Mouse (Mus musculus): ENCODE measurements around the gene Acads. TPM values are rescaled to one million over a fixed set of nuclear protein-coding genes. Genes with fewer than 3 reads are reported as not detected.

Gene Acads
- polyA plus RNA-seq, 1 experiment from 2014 or later, result 47.8 TPM

GRCm38 (mm10) chr5:115068671-115069421, 50.3 kb downstream of the Acads start:
- H3K9me3 ChIP-seq (replicated peaks), result no peaks in the 10 kb centered on the region
- no peak for ATAC-seq (ENCODE audit: insufficient number of reproducible peaks, low FRiP score, low TSS enrichment, low read depth)
- H3K4me3 ChIP-seq (replicated peaks), result no peak overlapping the region
- peaks cover 18% of the 10 kb centered on the region for H3K4me1 ChIP-seq
- 0 out of 2 replicates have a peak, but pooled peaks cover 4% of the 10 kb centered on the region for H3K36me3 ChIP-seq
- no peaks in the 10 kb centered on the region for H3K27me3 ChIP-seq
- H3K9ac ChIP-seq, result no peak overlapping the region
- H3K4me2 ChIP-seq (replicated peaks), result no peak overlapping the region
- WGBS, result 92% methylated on average over 11 of the region's 11 CpGs
- no peak overlapping the region for H3K27ac ChIP-seq (replicated peaks)

GRCm38 (mm10) chr5:115066245-115066644, 52.9 kb downstream of the Acads start:
- H3K4me3 ChIP-seq (replicated peaks), result no peak overlapping the region
- no peak overlapping the region for H3K4me2 ChIP-seq (replicated peaks)
- H3K9ac ChIP-seq, result no peak overlapping the region
- no peak overlapping the region for H3K27ac ChIP-seq (replicated peaks)
- WGBS, result 79% methylated on average over 4 of the region's 4 CpGs
- H3K9me3 ChIP-seq (replicated peaks), result no peaks in the 10 kb centered on the region
- no peaks in the 10 kb centered on the region for H3K27me3 ChIP-seq
- peaks cover 5% of the 10 kb centered on the region for H3K4me1 ChIP-seq
- peaks cover 13% of the 10 kb centered on the region; the same call in 1 of the 2 replicates for H3K36me3 ChIP-seq
- no peak for ATAC-seq (ENCODE audit: insufficient number of reproducible peaks, low FRiP score, low TSS enrichment, low read depth)

GRCm38 (mm10) chr5:115063391-115063790, 55.8 kb downstream of the Acads start:
- Histone ChIP-seq H3K9ac (no peak overlapping the region), H3K4me3 (replicated peaks) (no peak overlapping the region), H3K9me3 (replicated peaks) (no peaks in the 10 kb centered on the region), H3K36me3 (peaks cover 13% of the 10 kb centered on the region; the same call in 1 of the 2 replicates), H3K4me1 (0 out of 2 replicates have a peak, but pooled peaks cover 6% of the 10 kb centered on the region), H3K27me3 (no peaks in the 10 kb centered on the region), H3K27ac (replicated peaks) (no peak overlapping the region), H3K4me2 (replicated peaks) (no peak overlapping the region)
- 88% methylated on average over 7 of the region's 7 CpGs for WGBS
- ATAC-seq (ENCODE audit: insufficient number of reproducible peaks, low FRiP score, low TSS enrichment, low read depth), result no peak

- ATAC-seq (ENCODE audit: insufficient number of reproducible peaks, low FRiP score, low TSS enrichment, low read depth), result no peak
- peaks cover 13% of the 10 kb centered on the region; the same call in 1 of the 2 replicates for H3K36me3 ChIP-seq
- no peaks in the 10 kb centered on the region for H3K9me3 ChIP-seq (replicated peaks)
- no peak overlapping the region for H3K4me3 ChIP-seq (replicated peaks)
- 0 out of 2 replicates have a peak, but pooled peaks cover 3% of the 10 kb centered on the region for H3K4me1 ChIP-seq
- H3K27me3 ChIP-seq, result no peaks in the 10 kb centered on the region
- no peak overlapping the region for H3K27ac ChIP-seq (replicated peaks)
- no peak overlapping the region for H3K9ac ChIP-seq
- no peak overlapping the region for H3K4me2 ChIP-seq (replicated peaks)
- WGBS, result 59% methylated on average over 1 of the region's 1 CpGs
These were observed 56.6 kb downstream of the Acads start for GRCm38 (mm10) chr5:115062566-115062965.

GRCm38 (mm10) chr5:115060977-115061376, 58.2 kb downstream of the Acads start:
- 91% methylated on average over 3 of the region's 3 CpGs for WGBS
- no peaks in the 10 kb centered on the region for H3K27me3 ChIP-seq
- no peak overlapping the region for H3K4me2 ChIP-seq (replicated peaks)
- H3K9ac ChIP-seq, result no peak overlapping the region
- H3K4me3 ChIP-seq (replicated peaks), result no peak overlapping the region
- no peaks in the 10 kb centered on the region for H3K9me3 ChIP-seq (replicated peaks)
- no peak overlapping the region for H3K27ac ChIP-seq (replicated peaks)
- H3K36me3 ChIP-seq, result peaks cover 13% of the 10 kb centered on the region; the same call in 1 of the 2 replicates
- ATAC-seq (ENCODE audit: insufficient number of reproducible peaks, low FRiP score, low TSS enrichment, low read depth), result no peak
- 0 out of 2 replicates have a peak, but pooled peaks cover 3% of the 10 kb centered on the region for H3K4me1 ChIP-seq

Other genes starting within 250 kb of the Acads start
- 4.8 and 6.5 TPM in 2 replicates for gene Oasl2, start 222.4 kb downstream of the Acads start, polyA plus RNA-seq (2015; fragmentation: Nextera tagmentation; extraction: Ambion mirVana)
- gene Oasl1, start 196.1 kb downstream of the Acads start, polyA plus RNA-seq (2015; fragmentation: Nextera tagmentation; extraction: Ambion mirVana), result 0.45 and 0.89 TPM in 2 replicates
- gene 2210016L21Rik, start 177.2 kb downstream of the Acads start, polyA plus RNA-seq (2015; fragmentation: Nextera tagmentation; extraction: Ambion mirVana), result 61.8 and 69.0 TPM in 2 replicates
- gene Hnf1a, start 148.3 kb downstream of the Acads start, polyA plus RNA-seq (2015; fragmentation: Nextera tagmentation; extraction: Ambion mirVana), result 0.07 TPM in 1 of 2 replicates, not detected in the other
- 20.9 and 24.9 TPM in 2 replicates for gene Sppl3, start 108.2 kb downstream of the Acads start, polyA plus RNA-seq (2015; fragmentation: Nextera tagmentation; extraction: Ambion mirVana)
- gene Gm10401, start 21.1 kb downstream of the Acads start, polyA plus RNA-seq (2015; fragmentation: Nextera tagmentation; extraction: Ambion mirVana), result 39.7 and 50.0 TPM in 2 replicates
- 41.0 and 42.2 TPM in 2 replicates for gene Unc119b, start 15.6 kb upstream of the Acads start, polyA plus RNA-seq (2015; fragmentation: Nextera tagmentation; extraction: Ambion mirVana)
- gene Mlec, start 38.8 kb upstream of the Acads start, polyA plus RNA-seq (2015; fragmentation: Nextera tagmentation; extraction: Ambion mirVana), result 95.1 and 98.4 TPM in 2 replicates
- 2.6 and 3.0 TPM in 2 replicates for gene Cabp1, start 75.0 kb upstream of the Acads start, polyA plus RNA-seq (2015; fragmentation: Nextera tagmentation; extraction: Ambion mirVana)
- gene Pop5, start 116.5 kb upstream of the Acads start, polyA plus RNA-seq (2015; fragmentation: Nextera tagmentation; extraction: Ambion mirVana), result 90.1 and 92.0 TPM in 2 replicates
- 158 and 170 TPM in 2 replicates for gene Rnf10, start 153.6 kb upstream of the Acads start, polyA plus RNA-seq (2015; fragmentation: Nextera tagmentation; extraction: Ambion mirVana)
- 37.3 and 37.6 TPM in 2 replicates for gene Coq5, start 160.3 kb upstream of the Acads start, polyA plus RNA-seq (2015; fragmentation: Nextera tagmentation; extraction: Ambion mirVana)
- 1,800 and 1,802 TPM in 2 replicates for gene Dynll1, start 181.7 kb upstream of the Acads start, polyA plus RNA-seq (2015; fragmentation: Nextera tagmentation; extraction: Ambion mirVana)
- 263 and 264 TPM in 2 replicates for gene Srsf9, start 207.8 kb upstream of the Acads start, polyA plus RNA-seq (2015; fragmentation: Nextera tagmentation; extraction: Ambion mirVana)
- 28.7 and 33.9 TPM in 2 replicates for gene Gatc, start 221.8 kb upstream of the Acads start, polyA plus RNA-seq (2015; fragmentation: Nextera tagmentation; extraction: Ambion mirVana)
- 56.4 and 66.2 TPM in 2 replicates for gene Triap1, start 221.9 kb upstream of the Acads start, polyA plus RNA-seq (2015; fragmentation: Nextera tagmentation; extraction: Ambion mirVana)
- gene Cox6a1, start 229.6 kb upstream of the Acads start, polyA plus RNA-seq (2015; fragmentation: Nextera tagmentation; extraction: Ambion mirVana), result 850 and 892 TPM in 2 replicates